Mouse (Mus musculus): ENCODE data around the gene Rpl4.

- TF ChIP-seq CTCF (IDR thresholded peaks at IDR 0.05; ENCODE audit: insufficient read depth, low read length) = no peak
- no peak for TF ChIP-seq POLR2A (IDR thresholded peaks at IDR 0.05; ENCODE audit: borderline replicate concordance, extremely low read depth, low read depth, low read length)
Measured at GRCm38 (mm10) chr9:64214452-64214851, 41.3 kb downstream of the Rpl4 start.
